Mouse (Mus musculus) mouse embryonic stem cell (cell line): Measurements from ENCODE around the gene Scai.

Source experiments
- in situ Hi-C, 2 experiments: fragments of 300-500 bp; cut with MboI; formaldehyde crosslinking; loops; 1 replicate in 1 of 2; 3 replicates in 1 of 2; pipeline ENCODE4 v1.14.3; 2019 to 2020; ENCODE audit warnings: low sequenced_read_pairs in 2 of 2, low pct_unique_long_range_greater_than_20kb in 1 of 2, mixed read lengths in 1 of 2; ENCODE audit not compliant: unreplicated experiment in 1 of 2

The Scai gene

DNA sequence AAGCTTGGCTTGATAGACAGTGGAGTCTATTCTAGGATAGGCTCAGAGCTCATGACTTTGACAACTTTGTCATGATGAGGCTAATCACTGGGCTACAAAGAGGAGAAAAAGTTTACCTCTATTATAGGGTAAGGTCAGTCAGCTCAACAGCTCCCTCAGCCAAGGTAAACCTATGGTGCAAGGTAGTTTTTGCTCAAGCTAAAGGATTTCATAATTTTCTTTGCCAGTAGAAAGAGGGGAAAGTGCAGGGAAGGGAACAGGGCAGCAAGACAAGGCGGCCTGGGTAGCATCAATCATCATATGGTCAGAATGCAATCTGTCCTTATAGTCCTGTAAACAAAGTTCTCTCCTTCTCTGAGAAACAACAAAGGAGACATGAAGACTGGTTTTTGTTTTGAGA lies 150.3 kb downstream of the Scai start:
- in situ Hi-C loops, result no loop called here

DNA sequence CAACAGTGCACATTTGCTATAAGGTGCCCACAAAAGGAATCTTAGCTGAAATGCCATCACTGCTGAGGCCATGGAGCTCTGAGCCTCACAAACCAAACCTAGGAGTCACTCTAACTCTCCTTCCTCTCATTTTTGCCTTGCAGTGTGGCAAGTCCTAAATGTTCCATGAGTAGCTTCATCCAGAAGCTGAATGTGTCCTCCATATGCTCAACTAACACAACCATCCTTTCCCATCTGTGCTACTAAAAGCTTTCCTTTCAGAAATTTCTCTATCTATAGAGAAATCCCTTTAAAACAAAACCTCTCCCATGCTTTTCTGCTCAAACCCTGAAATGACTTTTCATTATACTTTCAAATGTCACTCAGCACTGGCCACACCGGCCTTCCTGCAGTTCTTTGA lies 158.9 kb downstream of the Scai start:
- in situ Hi-C loops, result no loop called here

DNA sequence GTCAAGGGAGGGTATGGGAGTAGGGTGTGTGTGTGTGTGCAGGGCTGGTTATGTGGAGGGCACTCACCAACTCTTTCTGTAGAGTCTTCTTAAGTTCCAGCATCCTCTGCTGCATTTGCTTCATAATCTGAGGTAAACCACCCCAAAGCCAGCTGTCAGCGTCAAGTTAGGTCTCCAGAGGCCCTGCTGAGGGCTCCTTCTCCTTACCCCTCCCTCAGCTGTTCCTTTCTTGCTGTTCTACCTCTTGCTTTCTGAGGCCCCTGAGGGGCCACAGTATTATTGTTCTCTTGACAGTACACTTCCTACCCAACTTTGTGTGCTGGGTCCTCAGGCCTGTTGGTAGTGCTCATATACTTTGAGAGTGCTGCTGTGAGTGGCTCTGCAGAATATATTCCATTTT lies 170.5 kb downstream of the Scai start:
- in situ Hi-C loops, result no loop called here

DNA sequence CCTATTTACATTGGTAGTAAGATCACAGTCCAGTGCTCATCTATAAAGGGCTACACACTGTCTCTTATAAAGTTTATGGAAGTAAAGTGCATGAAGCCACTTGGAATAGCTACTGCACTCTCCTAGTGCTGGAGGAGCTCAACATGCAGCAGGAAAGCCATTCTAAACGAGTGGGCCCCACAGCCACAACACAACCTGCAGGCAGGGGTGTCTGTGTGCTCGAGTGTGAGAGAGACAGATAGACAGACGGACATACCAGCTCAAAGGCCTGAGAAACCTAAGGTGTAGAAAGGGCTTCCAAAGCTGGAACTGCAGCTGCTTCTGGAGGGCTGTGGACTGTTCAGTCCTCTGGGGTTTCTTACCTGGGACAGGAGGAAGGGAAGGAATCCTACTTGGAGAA lies 174.0 kb downstream of the Scai start:
- in situ Hi-C loops, result no loop called here
